Mouse (Mus musculus): ENCODE results near the gene Igsf6.

DNA sequence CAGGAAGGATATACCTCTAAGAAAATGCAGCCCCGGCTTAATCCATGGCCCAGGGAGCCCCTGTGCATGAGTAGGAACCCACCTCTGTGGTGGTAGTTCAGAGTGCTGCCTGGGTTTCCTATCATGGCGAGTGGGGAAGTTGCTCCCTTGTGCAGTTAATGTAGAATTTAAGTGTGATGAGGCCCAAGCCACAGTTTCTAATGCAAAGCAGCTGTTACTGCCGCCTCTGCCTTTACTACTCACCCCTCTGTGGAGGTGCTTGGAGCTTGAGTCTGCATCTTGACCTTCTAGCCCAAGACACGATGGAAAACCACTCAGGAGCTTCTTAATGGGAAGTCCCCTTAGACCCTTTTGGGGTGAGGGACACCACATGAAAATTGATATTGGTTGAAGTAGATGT lies 3.1 kb downstream of the Igsf6 start:
- TF ChIP-seq CTCF (conservative IDR thresholded peaks at IDR 0.05; ENCODE audit: low read length): no peak
- no peak for TF ChIP-seq NANOG (IDR thresholded peaks at IDR 0.05; ENCODE audit: borderline replicate concordance, low read length)
- TF ChIP-seq POU5F1 (IDR thresholded peaks at IDR 0.05; ENCODE audit: borderline replicate concordance, low read length): no peak

Measured in E14TG2a.4 (cell line).